Mouse (Mus musculus) heart, postnatal 25 days (tissue): ENCODE measurements around the gene Fbxo44. TPM values are rescaled to one million over a fixed set of nuclear protein-coding genes. Genes with fewer than 3 reads are reported as not detected.
"Not testable (repeated sequence)": the region's sequence is repeated elsewhere in the genome, so short reads cannot be mapped to it uniquely, and the experiment has no call there.

Source experiments
- DNase-seq: peaks from one replicate; pipeline ENCODE4 v3.0.0; 2022; ENCODE audit warnings: low spot score
- intact Hi-C: fragments of 180-260 bp; cut with DNase I; formaldehyde crosslinking; loops from one replicate; pipeline ENCODE4 v1.15.1; 2025
- total RNA-seq, 2 experiments: library from RNA; stranded (reverse); gene quantifications; 2 replicates each; pipeline ENCODE4 v1.2.3; 2021

Fbxo44 gene
- 10 to 100 TPM; 16.0 to 16.9 TPM for total RNA-seq

- intact Hi-C loops = no loop called here
- no peak for DNase-seq
Measured at GRCm38 (mm10) chr4:148160436-148161390, at the start of gene Fbxo44, which contains the start of gene Fbxo2. TSS of gene Fbxo44 (minus strand) at chr4:148160482. TSS of gene Fbxo2 (plus strand) at chr4:148160621.

GRCm38 (mm10) chr4:148204873-148205232, 44.6 kb upstream of the Fbxo44 start:
- no peak for DNase-seq
- intact Hi-C loops = no loop called here

- intact Hi-C loops = no loop called here
- DNase-seq = no peak
Measured at GRCm38 (mm10) chr4:148204061-148204872, 44.0 kb upstream of the Fbxo44 start.

- intact Hi-C loops = no loop called here
- no peak for DNase-seq
Measured at GRCm38 (mm10) chr4:148203557-148203956, 43.3 kb upstream of the Fbxo44 start.

GRCm38 (mm10) chr4:148198721-148199120, 38.4 kb upstream of the Fbxo44 start:
- intact Hi-C loops = no loop called here
- DNase-seq = no peak

- intact Hi-C loops = no loop called here
- DNase-seq = no peak
Measured at GRCm38 (mm10) chr4:148194400-148194799, 34.1 kb upstream of the Fbxo44 start.

GRCm38 (mm10) chr4:148192707-148193245, 32.5 kb upstream of the Fbxo44 start:
- intact Hi-C loops = no loop called here
- no peak for DNase-seq

- DNase-seq, intact Hi-C loops: not testable (repeated sequence)
Measured at GRCm38 (mm10) chr4:148188767-148189166, 28.5 kb upstream of the Fbxo44 start.

- no peak for DNase-seq
- intact Hi-C loops = no loop called here
Measured at GRCm38 (mm10) chr4:148185819-148186218, 25.5 kb upstream of the Fbxo44 start.

- intact Hi-C loops = no loop called here
Measured at GRCm38 (mm10) chr4:148184564-148184963, 24.3 kb upstream of the Fbxo44 start.

GRCm38 (mm10) chr4:148182363-148182762, 22.1 kb upstream of the Fbxo44 start:
- intact Hi-C loops = no loop called here

More at GRCm38 (mm10) chr4:148184564-148184963, 24.3 kb upstream of the Fbxo44 start:
- DNase-seq = no peak

GRCm38 (mm10) chr4:148181483-148181882, 21.2 kb upstream of the Fbxo44 start:
- intact Hi-C loops = no loop called here
- DNase-seq = no peak

More at GRCm38 (mm10) chr4:148182363-148182762, 22.1 kb upstream of the Fbxo44 start:
- no peak for DNase-seq

GRCm38 (mm10) chr4:148177716-148178115, 17.4 kb upstream of the Fbxo44 start:
- no peak for DNase-seq
- intact Hi-C loops = no loop called here

GRCm38 (mm10) chr4:148176603-148177002, 16.3 kb upstream of the Fbxo44 start:
- intact Hi-C loops = not testable (repeated sequence)

GRCm38 (mm10) chr4:148174495-148174862, 14.2 kb upstream of the Fbxo44 start:
- intact Hi-C loops = loop anchor here (5.0 kb wide), 1 partner anchor 433 kb away; no protein-coding TSS in a partner anchor
- DNase-seq = no peak

More at GRCm38 (mm10) chr4:148176603-148177002, 16.3 kb upstream of the Fbxo44 start:
- not testable (repeated sequence) for DNase-seq

- intact Hi-C loops = loop anchor here (5.0 kb wide), 1 partner anchor 433 kb away; no protein-coding TSS in a partner anchor
- no peak for DNase-seq
Measured at GRCm38 (mm10) chr4:148173811-148174494, 13.7 kb upstream of the Fbxo44 start.

- DNase-seq = no peak
- intact Hi-C loops = loop anchor here (1.0 to 5.0 kb wide), 2 partner anchors 258 to 436 kb away; no protein-coding TSS in a partner anchor
Measured at GRCm38 (mm10) chr4:148171261-148171660, 11.0 kb upstream of the Fbxo44 start.

- no peak for DNase-seq
- intact Hi-C loops = loop anchor here (1.0 to 5.0 kb wide), 2 partner anchors 258 to 436 kb away; no protein-coding TSS in a partner anchor
Measured at GRCm38 (mm10) chr4:148170842-148171241, 10.6 kb upstream of the Fbxo44 start.

- intact Hi-C loops = no loop called here
- no peak for DNase-seq
Measured at GRCm38 (mm10) chr4:148169586-148169985, 9.3 kb upstream of the Fbxo44 start.
